Mouse (Mus musculus): Measurements from ENCODE around the gene 1110004F10Rik.

Gene 1110004F10Rik

DNA sequence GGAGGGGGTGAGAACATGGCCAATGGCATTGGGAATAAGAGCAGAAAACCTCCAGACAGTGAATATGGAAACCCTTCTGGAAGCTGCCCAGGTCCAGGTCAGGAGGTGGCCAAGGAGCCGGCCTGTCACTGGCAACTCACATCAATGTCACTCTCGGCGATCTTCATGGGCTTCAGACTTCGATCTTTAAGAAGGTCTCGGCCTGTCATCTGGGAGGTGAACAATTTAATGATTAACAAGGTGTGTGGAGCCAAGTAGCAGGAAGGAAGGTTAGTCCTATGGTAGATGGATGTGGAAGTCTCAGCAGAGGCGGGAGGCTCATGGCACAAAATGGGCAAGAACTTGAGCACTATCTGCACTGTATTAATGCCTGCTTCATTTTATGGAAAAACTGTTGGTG lies 105.8 kb downstream of the 1110004F10Rik start:
- no peak for DNase-seq (ENCODE audit: low spot score)

DNA sequence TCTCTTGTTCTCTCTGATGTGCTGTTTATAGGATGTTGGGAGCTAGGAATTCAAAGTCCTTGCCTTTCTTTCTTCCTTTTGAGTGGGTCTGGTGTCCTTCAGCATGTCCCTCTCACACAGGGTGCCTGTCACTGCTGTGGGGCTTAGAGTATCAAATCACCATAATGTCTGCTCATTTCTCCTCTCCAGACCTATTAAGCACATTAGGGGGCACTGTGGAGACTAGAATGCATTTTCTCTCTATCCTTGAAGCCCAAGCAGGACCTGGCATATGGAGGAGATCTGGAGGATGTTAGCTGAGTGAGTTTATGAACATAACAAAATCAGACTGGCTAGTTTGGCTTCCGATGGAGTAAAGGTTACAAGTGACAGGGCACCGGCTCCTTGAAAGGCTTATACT lies 107.9 kb downstream of the 1110004F10Rik start:
- no peak for DNase-seq (ENCODE audit: low spot score)

DNA sequence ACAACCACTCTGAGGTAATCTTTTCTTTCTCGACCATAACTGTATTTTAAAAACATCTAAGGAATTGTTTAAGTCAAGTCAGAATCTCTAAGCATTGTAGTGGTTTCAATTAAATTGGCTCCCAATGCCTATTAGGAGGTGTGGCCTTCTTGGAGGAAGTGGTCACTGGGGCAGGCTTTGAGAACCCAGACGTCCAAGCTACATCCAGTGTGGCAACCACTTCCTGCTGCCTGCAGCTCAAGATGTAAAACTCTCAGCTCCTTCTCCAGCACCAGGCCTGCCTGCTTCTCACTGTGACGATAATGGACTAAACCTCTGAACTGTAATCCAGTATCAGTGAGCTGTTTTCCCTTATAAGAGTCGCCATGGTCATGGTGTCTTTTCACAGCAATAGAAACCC lies 110.4 kb downstream of the 1110004F10Rik start:
- DNase-seq (ENCODE audit: low spot score) = no peak

DNA sequence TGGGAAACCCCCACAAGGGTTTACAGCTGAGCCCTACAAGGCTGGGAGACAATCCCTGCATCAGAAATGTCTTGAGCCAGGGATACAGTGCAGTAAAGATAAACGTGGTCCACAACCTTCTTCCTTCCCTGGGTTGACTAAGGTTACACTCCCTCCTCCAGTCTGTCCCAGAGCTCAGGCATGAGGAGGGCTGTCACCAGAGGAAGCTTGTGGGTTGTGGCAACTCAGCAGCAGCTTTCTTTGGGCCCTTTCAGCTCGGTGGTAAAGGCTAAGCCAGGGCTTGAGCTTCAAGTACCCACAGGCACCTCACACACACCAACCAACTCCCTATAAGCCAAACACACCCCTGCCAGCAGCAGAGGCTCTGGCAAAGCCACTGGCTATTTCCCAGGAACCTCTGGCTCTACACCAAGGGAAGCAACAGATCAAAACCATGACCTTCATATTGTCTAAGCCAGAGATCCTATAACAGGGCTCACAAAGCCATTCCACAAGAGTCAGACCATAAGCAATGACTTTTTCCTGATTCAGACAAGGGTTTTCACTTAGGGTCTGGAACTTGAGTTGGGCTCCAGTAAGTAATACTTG lies 114.7 kb downstream of the 1110004F10Rik start:
- no peak for DNase-seq (ENCODE audit: low spot score)

Measured in left cerebral cortex, adult 11 months (tissue).